Mouse (Mus musculus): ENCODE measurements at regions not wholly inside any gene's neighbourhood (a gene's known extent, or its start where the extent isn't known, plus 50 kb on each side); places are given as distances from the start of the nearest gene placed in this dataset.

- no peak for TF ChIP-seq CTCF (IDR thresholded peaks at IDR 0.05; ENCODE audit: borderline replicate concordance, extremely low read depth, insufficient read depth, insufficient read length)
- no peak for TF ChIP-seq POLR2A (IDR thresholded peaks at IDR 0.05; ENCODE audit: borderline replicate concordance, extremely low read depth, insufficient read depth, insufficient read length, poor library complexity, severe bottlenecking)
Observed at GRCm38 (mm10) chr15:27204888-27205287, 261.6 kb upstream of the Ank start.
